Mouse (Mus musculus) liver, embryonic 12.5 days (tissue): ENCODE data around the gene Tnfsf10. TPM values are rescaled to one million over a fixed set of nuclear protein-coding genes. Genes with fewer than 3 reads are reported as not detected.

ENCODE experiments used
- ATAC-seq: fragments of 200-750 bp; cut with Nextera tagmentation; 2 replicates; pipeline ENCODE4 v1.8.0; 2017; ENCODE audit warnings: moderate number of reproducible peaks, mild to moderate bottlenecking, moderate library complexity
- H3K27ac ChIP-seq: fragments of 300-500 bp; sonication (generic); 2 replicates; pipeline ENCODE4 v1.5.1; 2016; ENCODE audit warnings: mild to moderate bottlenecking
- H3K27me3 ChIP-seq: fragments of 300-500 bp; sonication (generic); replicated peaks from 2 replicates; pipeline ENCODE4 v1.6.1; 2016; ENCODE audit warnings: mild to moderate bottlenecking, moderate library complexity
- H3K36me3 ChIP-seq: fragments of 300-500 bp; sonication (generic); 2 replicates; pipeline ENCODE4 v1.6.1; 2016; ENCODE audit warnings: mild to moderate bottlenecking, moderate library complexity
- H3K4me1 ChIP-seq: fragments of 300-500 bp; sonication (generic); 2 replicates; pipeline ENCODE4 v1.6.1; 2016
- H3K4me2 ChIP-seq: fragments of 300-500 bp; sonication (generic); 2 replicates; pipeline ENCODE4 v1.6.1; 2016; ENCODE audit warnings: mild to moderate bottlenecking, moderate library complexity
- H3K4me3 ChIP-seq: fragments of 300-500 bp; sonication (generic); 2 replicates; pipeline ENCODE4 v1.5.1; 2016; ENCODE audit warnings: mild to moderate bottlenecking, moderate library complexity
- H3K9ac ChIP-seq: fragments of 300-500 bp; sonication (generic); 2 replicates; pipeline ENCODE4 v1.6.1; 2016; ENCODE audit warnings: mild to moderate bottlenecking, moderate library complexity
- H3K9me3 ChIP-seq: fragments of 300-500 bp; sonication (generic); replicated peaks from 2 replicates; pipeline ENCODE4 v1.6.1; 2016; ENCODE audit warnings: mild to moderate bottlenecking, moderate library complexity
- WGBS: fragments of 180-500 bp; shearing (Covaris S2); methylation state at CpG from one replicate; pipeline ENCODE4 v1.1.7; 2016; ENCODE audit not compliant: insufficient replicate concordance; 5-methylcytosine and 5-hydroxymethylcytosine counted together
- polyA plus RNA-seq: library from polyadenylated mRNA; unstranded; fragments of >200 nt; fragmentation: Nextera tagmentation; extraction: Ambion mirVana; gene quantifications from 2 replicates; pipeline ENCODE4 v1.2.1, GENCODE M21; 2016

The Tnfsf10 gene
- polyA plus RNA-seq, 1 experiment from 2014 or later, result 0.07 TPM

DNA sequence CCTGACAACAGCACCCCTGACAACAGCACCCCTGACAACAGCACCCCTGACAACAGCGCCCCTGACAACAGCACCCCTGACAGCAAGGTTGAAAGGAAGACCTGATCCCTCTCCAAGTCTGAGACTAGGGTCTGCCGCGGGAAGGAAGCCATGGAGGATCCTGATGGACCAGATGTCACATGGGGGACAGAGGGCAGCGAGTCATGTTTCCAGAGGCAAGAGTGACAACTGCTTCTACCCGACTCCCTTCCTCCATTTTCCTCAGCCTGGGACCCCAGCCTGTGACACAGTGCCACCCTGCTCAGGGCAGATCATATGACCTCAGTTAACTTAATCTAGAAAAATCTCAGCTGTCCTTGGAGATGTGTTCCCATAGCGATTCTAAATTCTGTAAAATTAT is 25.6 kb downstream of the Tnfsf10 start:
- Histone ChIP-seq H3K4me2 (no peak overlapping the region), H3K27ac (no peak overlapping the region), H3K36me3 (no peaks in the 10 kb centered on the region), H3K4me3 (no peak overlapping the region), H3K9ac (no peak overlapping the region), H3K4me1 (no peaks in the 10 kb centered on the region), H3K27me3 (no peaks in the 10 kb centered on the region), H3K9me3 (no peaks in the 10 kb centered on the region)
- ATAC-seq, result no peak
- 58% methylated on average over 6 of the region's 6 CpGs for WGBS

DNA sequence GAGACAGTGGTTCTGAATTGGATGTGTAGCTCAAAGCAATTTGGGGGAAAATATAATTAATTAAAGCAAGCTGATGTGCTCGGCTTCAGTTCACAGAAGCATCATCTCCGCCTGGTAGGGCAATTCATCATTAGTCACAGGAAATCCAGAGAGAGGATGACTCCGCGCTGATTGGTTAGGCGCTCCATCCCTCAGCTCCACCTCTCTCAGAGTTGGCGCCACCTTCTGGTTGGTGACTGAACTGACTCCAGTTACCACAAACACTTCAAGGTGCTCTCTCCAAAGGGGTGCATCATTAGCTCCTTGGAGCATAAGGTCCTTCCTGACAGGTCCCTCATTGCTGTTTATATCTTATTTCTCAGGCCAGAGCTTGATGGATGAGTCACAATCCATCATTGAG is 28.7 kb downstream of the Tnfsf10 start:
- Histone ChIP-seq H3K9ac (no peak overlapping the region), H3K4me2 (no peak overlapping the region), H3K27ac (no peak overlapping the region), H3K9me3 (no peaks in the 10 kb centered on the region), H3K36me3 (no peaks in the 10 kb centered on the region), H3K4me1 (no peaks in the 10 kb centered on the region), H3K4me3 (no peak overlapping the region), H3K27me3 (no peaks in the 10 kb centered on the region)
- no peak for ATAC-seq
- 33% methylated on average over 6 of the region's 6 CpGs for WGBS

DNA sequence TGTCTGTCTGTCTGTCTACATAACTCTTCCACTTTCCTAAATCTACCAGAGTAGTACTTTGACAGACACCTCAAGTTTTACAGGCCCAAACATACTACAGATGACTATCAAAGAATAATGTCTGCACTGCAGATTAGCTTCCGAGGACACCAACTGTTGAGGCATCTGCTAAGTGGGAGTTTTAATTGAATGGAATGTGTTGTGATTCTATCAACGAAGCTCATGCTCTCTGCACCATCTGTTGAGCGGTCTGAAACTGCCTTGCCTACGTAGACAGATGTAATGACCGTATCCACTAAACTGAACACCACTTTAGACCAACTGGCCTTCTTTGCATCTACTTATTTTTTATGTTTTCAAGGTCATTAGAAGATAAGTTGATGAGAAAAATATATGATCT is 31.6 kb downstream of the Tnfsf10 start:
- Histone ChIP-seq H3K27ac (no peak overlapping the region), H3K27me3 (no peaks in the 10 kb centered on the region), H3K9me3 (no peaks in the 10 kb centered on the region), H3K9ac (no peak overlapping the region), H3K4me1 (no peaks in the 10 kb centered on the region), H3K36me3 (no peaks in the 10 kb centered on the region), H3K4me3 (no peak overlapping the region), H3K4me2 (no peak overlapping the region)
- ATAC-seq, result no peak
- WGBS, result 68% methylated on average over 5 of the region's 5 CpGs

DNA sequence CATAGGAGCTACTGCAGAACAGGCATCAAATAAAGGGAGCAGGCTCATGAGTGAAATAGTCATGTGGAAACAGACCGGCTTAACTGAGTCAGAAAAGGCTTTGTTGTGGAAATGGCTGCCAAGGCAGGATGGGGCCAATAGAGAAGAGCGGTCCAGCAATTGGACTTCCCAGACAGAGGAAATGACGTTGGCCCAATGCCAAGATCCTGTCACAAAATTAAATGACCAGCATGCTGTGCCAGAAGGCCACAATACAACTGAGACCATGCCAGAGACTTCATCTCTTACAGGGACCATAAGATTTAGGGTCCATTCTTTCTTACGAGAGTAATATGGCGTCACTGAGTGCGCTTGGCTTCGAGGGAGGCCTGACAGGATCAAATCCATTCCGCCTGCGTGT is 34.3 kb downstream of the Tnfsf10 start:
- WGBS, result 72% methylated on average over 9 of the region's 9 CpGs
- H3K4me1 ChIP-seq, result no peaks in the 10 kb centered on the region
- no peak for ATAC-seq

DNA sequence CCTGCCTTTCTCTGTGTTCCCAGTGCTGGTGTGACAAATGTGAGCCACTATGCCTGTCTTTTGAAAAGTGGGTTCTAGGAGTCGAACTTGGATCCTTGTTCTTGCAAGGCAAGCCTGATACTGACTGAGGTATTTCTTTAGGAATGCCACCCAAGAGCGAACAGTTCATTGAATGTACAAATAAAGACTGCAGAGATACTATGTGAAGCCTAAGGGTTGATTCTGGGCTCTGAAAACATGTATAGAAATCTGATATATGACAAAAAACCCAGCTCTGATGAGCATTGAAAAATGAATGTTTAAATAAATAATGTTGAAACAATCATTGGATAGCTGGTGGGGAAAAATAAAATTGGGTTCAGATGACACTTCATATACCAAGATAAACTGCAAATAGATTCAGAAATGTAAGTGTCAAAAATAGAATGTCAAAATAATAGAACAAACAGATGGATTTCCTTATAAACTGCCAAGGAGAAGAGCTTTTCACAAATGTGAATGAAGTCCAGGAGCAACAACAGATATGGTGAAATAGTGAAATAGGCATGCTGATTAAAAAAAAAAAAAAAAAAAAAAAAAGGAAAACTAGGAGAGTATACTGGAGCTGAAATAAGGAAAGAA is 42.4 kb downstream of the Tnfsf10 start:
- H3K27me3 ChIP-seq, result no peaks in the 10 kb centered on the region
- no peaks in the 10 kb centered on the region for H3K4me1 ChIP-seq
- no peak overlapping the region for H3K9ac ChIP-seq
- ATAC-seq, result no peak
- no peak overlapping the region for H3K4me2 ChIP-seq
- no peak overlapping the region for H3K4me3 ChIP-seq
- H3K9me3 ChIP-seq, result no peaks in the 10 kb centered on the region
- H3K36me3 ChIP-seq, result no peaks in the 10 kb centered on the region
- H3K27ac ChIP-seq, result no peak overlapping the region
- 52% methylated on average over 2 of the region's 2 CpGs for WGBS

More for the DNA sequence above, 34.3 kb downstream of the Tnfsf10 start:
- Histone ChIP-seq H3K4me3 (no peak overlapping the region), H3K36me3 (no peaks in the 10 kb centered on the region), H3K9ac (no peak overlapping the region), H3K4me2 (no peak overlapping the region), H3K9me3 (no peaks in the 10 kb centered on the region), H3K27ac (no peak overlapping the region), H3K27me3 (no peaks in the 10 kb centered on the region)

DNA sequence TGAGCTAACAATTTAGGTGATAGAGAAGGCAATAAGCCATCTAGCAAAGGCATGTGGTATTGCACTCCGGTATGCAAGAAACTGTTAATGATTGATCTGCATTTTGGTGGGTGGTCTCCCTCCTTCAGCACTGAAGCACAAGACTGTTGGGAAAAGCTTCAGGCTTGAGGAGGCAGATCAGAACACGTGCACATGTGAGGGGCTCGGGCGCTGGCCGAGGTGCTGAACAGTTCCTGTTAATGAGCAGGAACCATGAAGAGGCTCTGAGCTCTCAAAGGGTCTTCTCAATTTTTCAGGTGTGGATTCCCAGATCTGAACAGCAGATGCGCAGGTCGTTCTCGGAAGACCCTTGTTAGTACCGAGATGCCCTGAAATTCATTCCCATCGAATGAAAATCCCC is 53.3 kb downstream of the Tnfsf10 start:
- no peak overlapping the region for H3K27ac ChIP-seq
- no peaks in the 10 kb centered on the region for H3K4me1 ChIP-seq
- H3K36me3 ChIP-seq, result no peaks in the 10 kb centered on the region
- H3K4me3 ChIP-seq, result no peak overlapping the region
- 5% methylated on average over 10 of the region's 10 CpGs for WGBS
- H3K4me2 ChIP-seq, result no peak overlapping the region
- H3K9ac ChIP-seq, result no peak overlapping the region
- H3K27me3 ChIP-seq, result peaks cover 52% of the 10 kb centered on the region
- H3K9me3 ChIP-seq, result no peaks in the 10 kb centered on the region
- ATAC-seq, result no peak

DNA sequence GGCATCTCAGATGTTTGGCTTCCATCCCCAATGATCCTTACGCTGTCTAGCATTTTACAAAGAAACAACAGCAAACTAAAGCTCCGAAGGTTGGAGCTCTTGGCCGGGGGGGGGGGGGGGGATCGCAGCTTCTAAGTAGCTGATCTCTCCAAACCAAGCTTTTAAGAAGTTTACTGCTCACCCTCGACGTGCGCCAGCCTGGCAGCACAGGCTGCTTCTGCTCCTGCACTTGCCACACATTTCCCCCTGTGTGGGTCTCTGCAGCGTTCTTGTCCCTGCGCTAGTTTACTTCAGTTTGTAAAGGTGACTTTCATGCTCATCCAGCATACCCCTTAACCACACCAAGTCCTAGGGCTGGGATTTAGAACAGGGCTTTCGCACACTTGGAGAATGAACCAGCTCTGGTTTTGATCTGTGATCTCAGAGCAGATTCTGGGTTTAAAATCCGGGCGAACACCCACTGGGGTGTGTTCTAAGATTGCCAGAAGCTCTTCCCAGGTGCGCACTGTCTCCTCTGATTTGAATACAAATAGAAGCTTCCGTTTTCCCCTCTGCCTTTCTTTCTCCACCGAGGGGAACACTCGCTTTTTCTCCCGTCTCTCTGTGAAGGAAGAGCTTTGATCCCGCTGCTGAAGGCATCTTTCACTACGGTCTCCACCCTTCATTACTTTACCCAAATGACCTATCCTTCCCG is 53.9 kb downstream of the Tnfsf10 start:
- Histone ChIP-seq H3K4me1 (no peaks in the 10 kb centered on the region), H3K4me2 (no peak overlapping the region), H3K9ac (no peak overlapping the region), H3K27me3 (peaks cover 54% of the 10 kb centered on the region), H3K4me3 (no peak overlapping the region), H3K36me3 (no peaks in the 10 kb centered on the region), H3K9me3 (no peaks in the 10 kb centered on the region), H3K27ac (no peak overlapping the region)
- ATAC-seq, result no peak
- 6% methylated on average over 20 of the region's 20 CpGs for WGBS

DNA sequence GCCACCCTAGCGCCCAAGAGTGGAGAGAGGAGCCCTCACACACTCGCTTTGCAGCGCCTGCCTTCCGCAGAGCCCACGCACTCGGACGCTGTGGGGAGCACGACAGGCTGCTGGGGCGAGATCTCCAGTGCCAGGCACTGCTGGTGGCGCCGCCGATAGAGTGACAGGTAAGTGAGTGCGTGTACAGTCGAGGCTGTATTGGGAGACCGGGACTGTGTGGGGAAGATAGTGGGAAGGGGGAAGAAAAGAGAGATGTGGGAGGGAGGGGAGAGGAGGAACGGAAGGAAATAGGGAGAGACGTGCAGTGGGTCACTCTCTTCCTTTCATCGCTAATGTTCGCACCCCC is 54.4 kb downstream of the Tnfsf10 start, which contains the start of gene Ghsr:
Gene Ghsr (plus strand): TSS at position 76 of the 346 bp plus-strand sequence.
- Histone ChIP-seq H3K4me3 (no peak within 1 kb of the TSS), H3K4me2 (peak within 1 kb of the TSS; percentile 25; the same call in 1 of the 2 replicates), H3K36me3 (no peaks in the 10 kb centered on the region), H3K27ac (no peak within 1 kb of the TSS), H3K9me3 (no peaks in the 10 kb centered on the region), H3K4me1 (no peaks in the 10 kb centered on the region), H3K27me3 (peaks cover 54% of the 10 kb centered on the region), H3K9ac (no peak within 1 kb of the TSS)
- ATAC-seq, result no peak
- WGBS, result 3% methylated on average over 19 of the region's 19 CpGs

DNA sequence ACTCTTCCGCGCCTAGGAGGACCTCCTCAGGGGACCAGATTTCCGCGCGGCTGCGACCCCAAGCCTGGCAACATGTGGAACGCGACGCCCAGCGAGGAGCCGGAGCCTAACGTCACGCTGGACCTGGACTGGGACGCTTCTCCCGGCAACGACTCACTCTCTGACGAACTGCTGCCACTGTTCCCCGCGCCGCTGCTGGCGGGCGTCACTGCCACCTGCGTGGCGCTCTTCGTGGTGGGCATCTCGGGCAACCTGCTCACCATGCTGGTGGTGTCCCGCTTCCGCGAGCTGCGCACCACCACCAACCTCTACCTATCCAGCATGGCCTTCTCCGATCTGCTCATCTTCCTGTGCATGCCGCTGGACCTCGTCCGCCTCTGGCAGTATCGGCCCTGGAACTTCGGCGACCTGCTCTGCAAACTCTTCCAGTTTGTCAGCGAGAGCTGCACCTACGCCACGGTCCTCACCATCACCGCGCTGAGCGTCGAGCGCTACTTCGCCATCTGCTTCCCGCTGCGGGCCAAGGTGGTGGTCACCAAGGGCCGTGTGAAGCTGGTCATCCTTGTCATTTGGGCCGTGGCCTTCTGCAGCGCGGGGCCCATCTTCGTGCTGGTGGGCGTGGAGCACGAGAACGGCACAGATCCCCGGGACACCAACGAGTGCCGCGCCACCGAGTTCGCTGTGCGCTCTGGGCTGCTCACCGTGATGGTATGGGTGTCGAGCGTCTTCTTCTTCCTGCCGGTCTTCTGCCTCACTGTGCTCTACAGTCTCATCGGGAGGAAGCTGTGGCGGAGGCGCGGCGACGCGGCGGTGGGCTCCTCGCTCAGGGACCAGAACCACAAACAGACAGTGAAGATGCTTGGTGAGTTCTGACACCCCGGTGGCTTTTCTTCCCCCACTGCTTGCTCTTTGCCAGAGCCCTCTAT is 55.2 kb downstream of the Tnfsf10 start:
- no peaks in the 10 kb centered on the region for H3K36me3 ChIP-seq
- no peaks in the 10 kb centered on the region for H3K9me3 ChIP-seq
- WGBS, result 4% methylated on average over 77 of the region's 77 CpGs
- H3K9ac ChIP-seq, result no peak overlapping the region
- peaks cover 54% of the 10 kb centered on the region for H3K27me3 ChIP-seq
- no peaks in the 10 kb centered on the region for H3K4me1 ChIP-seq
- ATAC-seq, result no peak
- H3K4me2 ChIP-seq, result peak overlapping the region; percentile 25; the same call in 1 of the 2 replicates
- no peak overlapping the region for H3K27ac ChIP-seq
- no peak overlapping the region for H3K4me3 ChIP-seq

DNA sequence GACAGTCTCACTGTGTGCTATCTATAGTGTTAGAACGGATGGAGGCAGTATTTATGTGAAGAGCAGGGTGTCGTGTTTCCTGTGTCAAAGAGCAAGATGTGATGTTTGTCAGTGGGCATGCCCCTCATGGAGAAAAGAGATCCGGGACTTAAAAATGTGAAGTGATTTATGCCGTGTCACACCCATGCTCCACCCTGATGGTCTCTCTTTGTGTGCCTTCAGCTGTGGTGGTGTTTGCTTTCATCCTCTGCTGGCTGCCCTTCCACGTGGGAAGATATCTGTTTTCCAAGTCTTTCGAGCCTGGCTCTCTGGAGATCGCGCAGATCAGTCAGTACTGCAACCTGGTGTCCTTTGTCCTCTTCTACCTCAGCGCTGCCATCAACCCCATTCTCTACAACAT is 57.6 kb downstream of the Tnfsf10 start:
- no peak overlapping the region for H3K4me3 ChIP-seq
- WGBS, result 43% methylated on average over 9 of the region's 9 CpGs
- H3K27me3 ChIP-seq, result peaks cover 54% of the 10 kb centered on the region
- no peak overlapping the region for H3K27ac ChIP-seq
- no peak overlapping the region for H3K9ac ChIP-seq
- H3K4me1 ChIP-seq, result no peaks in the 10 kb centered on the region
- no peaks in the 10 kb centered on the region for H3K9me3 ChIP-seq
- no peaks in the 10 kb centered on the region for H3K36me3 ChIP-seq
- H3K4me2 ChIP-seq, result no peak overlapping the region
- no peak for ATAC-seq

DNA sequence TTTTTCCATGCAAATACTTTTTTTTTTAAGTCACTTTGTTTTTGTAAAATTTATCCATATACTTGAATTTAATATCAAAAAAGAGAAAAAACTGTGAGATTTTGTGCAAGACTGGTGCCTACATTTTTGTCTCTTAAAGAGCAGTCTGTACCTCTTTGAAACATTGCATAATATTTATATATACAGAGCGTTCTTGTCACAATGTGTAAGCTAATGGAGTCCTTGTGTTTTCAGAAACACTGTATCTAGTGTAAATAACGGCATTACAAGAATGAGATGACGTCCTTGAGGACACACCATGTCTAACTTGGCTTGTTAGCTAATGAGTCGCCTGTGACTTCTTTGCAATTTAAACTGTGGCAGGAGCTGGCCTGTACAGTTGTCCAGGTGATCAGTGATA is 61.1 kb downstream of the Tnfsf10 start:
- 55% methylated on average over 4 of the region's 4 CpGs for WGBS
- Histone ChIP-seq H3K27me3 (peaks cover 21% of the 10 kb centered on the region), H3K4me3 (no peak overlapping the region)

DNA sequence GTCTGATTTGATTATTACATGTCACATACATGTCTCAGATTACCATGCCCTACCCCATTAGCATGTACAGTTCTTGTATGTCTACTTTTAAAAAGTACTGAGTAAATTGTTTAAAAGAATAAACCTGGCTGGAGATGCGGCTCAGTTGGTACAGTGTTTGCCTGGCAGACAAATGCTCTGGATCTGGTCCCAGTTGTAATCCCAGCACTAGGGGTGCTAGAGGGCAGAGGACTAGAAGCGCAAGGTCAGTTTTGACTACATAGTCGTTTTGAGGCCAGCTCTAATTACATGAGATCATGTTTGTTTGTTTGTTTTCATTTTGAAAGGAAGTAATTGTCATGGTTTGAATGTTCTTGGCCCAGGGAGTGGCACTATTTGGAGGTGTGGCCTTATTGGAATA is 68.0 kb downstream of the Tnfsf10 start:
- WGBS, result 52% methylated on average over 3 of the region's 3 CpGs
- Histone ChIP-seq H3K27me3 (no peaks in the 10 kb centered on the region), H3K27ac (no peak overlapping the region), H3K36me3 (no peaks in the 10 kb centered on the region), H3K9ac (no peak overlapping the region), H3K4me1 (no peaks in the 10 kb centered on the region), H3K4me3 (no peak overlapping the region), H3K9me3 (no peaks in the 10 kb centered on the region), H3K4me2 (no peak overlapping the region)
- ATAC-seq, result no peak

More for the DNA sequence above, 61.1 kb downstream of the Tnfsf10 start:
- Histone ChIP-seq H3K9me3 (no peaks in the 10 kb centered on the region), H3K9ac (no peak overlapping the region), H3K36me3 (no peaks in the 10 kb centered on the region), H3K4me2 (no peak overlapping the region), H3K27ac (no peak overlapping the region), H3K4me1 (no peaks in the 10 kb centered on the region)
- ATAC-seq, result no peak
